7 mouse cellular contexts compared by ENCODE assay signal in the genomic region with DNA sequence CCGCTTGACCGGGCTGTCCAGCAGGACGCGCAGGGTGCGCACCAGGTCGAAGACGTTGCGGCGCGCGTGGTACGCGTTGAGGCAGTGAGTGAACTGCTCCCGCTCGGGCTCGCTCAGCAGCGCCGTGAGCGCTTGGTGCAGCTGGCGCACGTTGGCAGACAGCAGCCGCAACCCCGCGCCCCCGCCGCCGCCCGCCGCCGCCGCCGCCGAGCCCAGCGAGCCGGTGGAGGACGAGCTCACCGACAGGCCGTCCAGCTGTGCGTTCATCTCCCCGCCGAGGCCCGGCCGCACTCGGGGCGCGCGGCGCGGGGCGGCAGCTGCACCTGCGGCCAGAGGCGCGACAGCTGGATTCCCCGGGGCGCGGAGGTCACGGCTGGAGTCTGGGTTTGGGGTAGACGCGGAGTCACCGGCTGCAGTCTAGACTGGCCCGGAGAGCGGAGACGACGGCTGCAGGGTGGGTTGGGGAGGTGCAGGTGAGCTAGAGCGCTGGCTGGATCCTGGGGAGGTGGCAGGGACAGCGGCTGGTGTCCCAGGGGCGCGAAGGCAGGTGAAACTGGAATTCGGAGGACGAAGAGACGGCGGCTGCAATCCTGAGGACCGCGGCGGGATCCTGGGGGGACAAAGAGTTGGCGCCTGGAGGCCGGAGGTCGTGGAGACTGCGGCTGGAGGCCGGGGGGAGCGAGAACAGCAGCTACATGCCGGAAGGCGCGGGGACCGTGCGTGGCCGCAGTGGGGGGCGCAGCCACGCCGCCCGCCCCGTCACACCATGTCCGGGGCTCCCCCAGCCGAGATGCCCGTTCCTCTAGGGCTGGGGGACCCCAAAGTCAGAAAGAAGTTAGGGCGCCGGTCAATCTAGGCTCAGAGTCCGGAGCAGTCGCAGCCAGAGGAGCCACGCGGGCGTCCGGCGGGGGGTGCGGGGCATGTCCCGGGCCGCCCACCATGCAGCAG. TPM values are rescaled to one million over a fixed set of nuclear protein-coding genes. Genes with fewer than 3 reads are reported as not detected.
DNase-seq lines count a peak whose midpoint lies in the region; ATAC-seq and TF ChIP-seq lines count a peak whose summit lies in the region.

No protein-coding gene starts in this region.

- TF ChIP-seq CTCF in midbrain, postnatal 0 days (IDR thresholded peaks at IDR 0.05) = no peak

- no peak overlapping the region for H3K27ac ChIP-seq in ES-E14 (ENCODE audit: insufficient read depth, low read depth, low read length, poor library complexity, severe bottlenecking)
- H3K27ac ChIP-seq in hindbrain, embryonic 16.5 days (ENCODE audit: low read depth, low read length) = no peak overlapping the region; the same call in 1 of the 2 replicates
- H3K27ac ChIP-seq in midbrain, postnatal 0 days (ENCODE audit: low read depth, low read length) = no peak overlapping the region

- peaks cover 5% of the 10 kb centered on the region; the same call in 1 of the 2 replicates for H3K36me3 ChIP-seq in ES-E14 (ENCODE audit: control insufficient read depth, insufficient read depth, low read length, poor library complexity, severe bottlenecking)
- no peaks in the 10 kb centered on the region for H3K36me3 ChIP-seq in hindbrain, embryonic 16.5 days (ENCODE audit: control insufficient read depth, insufficient read depth, low read length)
- H3K36me3 ChIP-seq in midbrain, postnatal 0 days (ENCODE audit: insufficient read depth, low read length) = no peaks in the 10 kb centered on the region

- H3K4me3 ChIP-seq in ES-E14 (ENCODE audit: insufficient read depth in 1 of 2, low read depth in 1 of 2, low read length in 2 of 2, poor library complexity in 1 of 2, severe bottlenecking in 1 of 2) = peak overlapping the region; percentile 80 to 88
- H3K4me3 ChIP-seq in hindbrain, embryonic 16.5 days (ENCODE audit: low read length) = peak overlapping the region; percentile 77
- peak overlapping the region; percentile 51 for H3K4me3 ChIP-seq in midbrain, postnatal 0 days (ENCODE audit: low read depth, low read length)

- WGBS in hindbrain, embryonic 16.5 days = under 1% methylated on average over 78 of the region's 107 CpGs
- WGBS in midbrain, postnatal 0 days = under 1% methylated on average over 90 of the region's 107 CpGs

- peak; percentile 63 for ATAC-seq in hindbrain, embryonic 16.5 days
- ATAC-seq in midbrain, postnatal 0 days (ENCODE audit: low FRiP score) = peak; percentile 57

- 0 out of 2 replicates have a peak, but pooled peaks cover 2% of the 10 kb centered on the region for H3K27me3 ChIP-seq in hindbrain, embryonic 16.5 days (replicated peaks; ENCODE audit: control insufficient read depth, insufficient read depth, low read length)
- H3K27me3 ChIP-seq in midbrain, postnatal 0 days (ENCODE audit: insufficient read depth, low read length) = no peaks in the 10 kb centered on the region

- H3K4me2 ChIP-seq in hindbrain, embryonic 16.5 days (ENCODE audit: low read length) = peak overlapping the region; percentile 93
- H3K4me2 ChIP-seq in midbrain, postnatal 0 days (ENCODE audit: low read depth, low read length, poor library complexity, severe bottlenecking) = peak overlapping the region; percentile 90

- H3K4me1 ChIP-seq in ES-E14 (ENCODE audit: control insufficient read depth in 2 of 2, insufficient read depth in 2 of 2, low read length in 2 of 2, poor library complexity in 1 of 2) = peaks cover 2% of the 10 kb centered on the region in 2 experiments; a peak in 1 of 4 replicates
- H3K4me1 ChIP-seq in hindbrain, embryonic 16.5 days (ENCODE audit: control insufficient read depth, insufficient read depth, low read depth, low read length) = peaks cover 23% of the 10 kb centered on the region
- 0 out of 2 replicates have a peak, but pooled peaks cover 4% of the 10 kb centered on the region for H3K4me1 ChIP-seq in midbrain, postnatal 0 days (ENCODE audit: insufficient read depth, low read length)

- DNase-seq in ES-E14 (ENCODE audit: low read depth, low spot score) = no peak
- peak; percentile 70 for DNase-seq in adrenal gland, postnatal 25 days
- peak; percentile 46 for DNase-seq in forelimb bud, embryonic 11.5 days (ENCODE audit: low read depth, low spot score)
- DNase-seq in liver = peak; percentile 35
- peak; percentile 55 for DNase-seq in midbrain, postnatal 0 days (ENCODE audit: low spot score)
- peak; percentile 65 for DNase-seq in testis, postnatal 10 days (ENCODE audit: low spot score)

- in situ Hi-C loops in ES-E14 (cut with MboI; ENCODE audit: low sequenced_read_pairs in 2 of 2, unreplicated experiment in 2 of 2) = no loop called here

- H3K9ac ChIP-seq in ES-E14 (ENCODE audit: insufficient read depth, low read depth, low read length, poor library complexity, severe bottlenecking) = peak overlapping the region; percentile 78
- peak overlapping the region; percentile 72 for H3K9ac ChIP-seq in hindbrain, embryonic 16.5 days (ENCODE audit: low read depth, low read length)
- peak overlapping the region; percentile 52 for H3K9ac ChIP-seq in midbrain, postnatal 0 days (replicated peaks; ENCODE audit: low read length, poor library complexity, severe bottlenecking)

- no peaks in the 10 kb centered on the region for H3K9me3 ChIP-seq in ES-E14 (ENCODE audit: control insufficient read depth, insufficient read depth, low read depth, low read length)
- no peaks in the 10 kb centered on the region for H3K9me3 ChIP-seq in hindbrain, embryonic 16.5 days (ENCODE audit: control insufficient read depth, low read length)
- no peaks in the 10 kb centered on the region for H3K9me3 ChIP-seq in midbrain, postnatal 0 days (ENCODE audit: low read length)

TF ChIP-seq in ES-E14, 5 proteins besides CTCF, POLR2A, EP300 and RAD21:
- TF ChIP-seq HCFC1 (IDR thresholded peaks at IDR 0.05; ENCODE audit: borderline replicate concordance, insufficient read depth, low read length) (no peak), MAFK (IDR thresholded peaks at IDR 0.05; ENCODE audit: insufficient read depth, low read depth, low read length) (no peak), ZC3H11A (IDR thresholded peaks at IDR 0.05; ENCODE audit: borderline replicate concordance, low read depth, low read length) (no peak), CHD2 (IDR thresholded peaks at IDR 0.05; ENCODE audit: low read depth, low read length) (no peak), ZNF384 (IDR thresholded peaks at IDR 0.05; ENCODE audit: low read depth, low read length) (no peak)
TF ChIP-seq in ES-E14: peak in this region for 0.

RNA-seq across cellular contexts. Expression of a gene that starts 0.6 kb away (rescaled TPM):
- 5.0 and 10.8 TPM in 2 replicates for total RNA-seq in ES-E14 (2012; rRNA removed)
- 43.9 and 54.7 TPM in 2 replicates for total RNA-seq in adrenal gland, postnatal 25 days (2021)
- polyA plus RNA-seq in hindbrain, embryonic 16.5 days (2015; fragmentation: Nextera tagmentation; extraction: Ambion mirVana) = 5.0 and 5.4 TPM in 2 replicates
- total RNA-seq in midbrain, postnatal 0 days (2014; rRNA removed) = 14.5 and 20.1 TPM in 2 replicates
- 2.4 and 3.5 TPM in 2 replicates for polyA plus RNA-seq in midbrain, postnatal 0 days (2015; fragmentation: Nextera tagmentation; extraction: Ambion mirVana)

RNA-seq across cellular contexts. Expression of a gene that starts 49.3 kb away (rescaled TPM):
- total RNA-seq in ES-E14 (2012; rRNA removed) = 67.2 and 105 TPM in 2 replicates
- 178 and 188 TPM in 2 replicates for total RNA-seq in adrenal gland, postnatal 25 days (2021)
- polyA plus RNA-seq in hindbrain, embryonic 16.5 days (2015; fragmentation: Nextera tagmentation; extraction: Ambion mirVana) = 389 and 410 TPM in 2 replicates
- 142 and 202 TPM in 2 replicates for total RNA-seq in midbrain, postnatal 0 days (2014; rRNA removed)
- 356 and 357 TPM in 2 replicates for polyA plus RNA-seq in midbrain, postnatal 0 days (2015; fragmentation: Nextera tagmentation; extraction: Ambion mirVana)
